Mouse (Mus musculus): Measurements from ENCODE around the gene Adamtsl5. TPM values are rescaled to one million over a fixed set of nuclear protein-coding genes. Genes with fewer than 3 reads are reported as not detected.

Gene Adamtsl5
- polyA plus RNA-seq, 1 experiment from 2014 or later, result 0.27 TPM

GRCm38 (mm10) chr10:80292251-80293146, 55.7 kb downstream of the Adamtsl5 start, which contains the start of gene Rps15:
Gene Rps15 (plus strand): TSS chr10:80292453.
- peak within 1 kb of the TSS; percentile 98 for H3K4me3 ChIP-seq
- under 1% methylated on average over 72 of the region's 72 CpGs for WGBS

More at GRCm38 (mm10) chr10:80292251-80293146, 55.7 kb downstream of the Adamtsl5 start, which contains the start of gene Rps15:
- DNase-seq (ENCODE audit: extremely low spot score, low spot score), result peak; percentile 97
- peaks cover 45% of the 10 kb centered on the region for H3K36me3 ChIP-seq (replicated peaks)
- H3K27me3 ChIP-seq (ENCODE audit: poor library complexity, severe bottlenecking), result peaks cover 12% of the 10 kb centered on the region
- peaks cover 52% of the 10 kb centered on the region for H3K4me1 ChIP-seq
- no peaks in the 10 kb centered on the region for H3K9me3 ChIP-seq
- peak within 1 kb of the TSS; percentile 99 for H3K27ac ChIP-seq

Small RNA genes within 50 kb of the gene (microRNA-seq; reads per million reads assigned to microRNA genes)
- not detected for gene Gm22721

Other genes with a start within 250 kb of the Adamtsl5 start
- 14.7 and 15.6 TPM in 2 replicates for gene Sbno2, start 242.8 kb downstream of the Adamtsl5 start, polyA plus RNA-seq (2016; fragmentation: Nextera tagmentation; extraction: Ambion mirVana)
- 14.4 and 18.1 TPM in 2 replicates for gene Stk11, start 232.6 kb downstream of the Adamtsl5 start, polyA plus RNA-seq (2016; fragmentation: Nextera tagmentation; extraction: Ambion mirVana)
- gene Atp5d, start 209.8 kb downstream of the Adamtsl5 start, polyA plus RNA-seq (2016; fragmentation: Nextera tagmentation; extraction: Ambion mirVana), result 495 and 498 TPM in 2 replicates
- gene Cbarp, start 207.6 kb downstream of the Adamtsl5 start, polyA plus RNA-seq (2016; fragmentation: Nextera tagmentation; extraction: Ambion mirVana), result 6.8 and 7.3 TPM in 2 replicates
- 19.1 and 19.8 TPM in 2 replicates for gene Midn, start 200.1 kb downstream of the Adamtsl5 start, polyA plus RNA-seq (2016; fragmentation: Nextera tagmentation; extraction: Ambion mirVana)
- gene Cirbp, start 182.4 kb downstream of the Adamtsl5 start, polyA plus RNA-seq (2016; fragmentation: Nextera tagmentation; extraction: Ambion mirVana), result 90.9 and 116 TPM in 2 replicates
- gene 1600002K03Rik, start 175.5 kb downstream of the Adamtsl5 start, polyA plus RNA-seq (2016; fragmentation: Nextera tagmentation; extraction: Ambion mirVana), result 9.8 and 10.7 TPM in 2 replicates
- gene Efna2, start 168.9 kb downstream of the Adamtsl5 start, polyA plus RNA-seq (2016; fragmentation: Nextera tagmentation; extraction: Ambion mirVana), result 23.2 and 24.2 TPM in 2 replicates
- 89.4 and 98.3 TPM in 2 replicates for gene Mum1, start 122.0 kb downstream of the Adamtsl5 start, polyA plus RNA-seq (2016; fragmentation: Nextera tagmentation; extraction: Ambion mirVana)
- 309 and 314 TPM in 2 replicates for gene Ndufs7, start 99.3 kb downstream of the Adamtsl5 start, polyA plus RNA-seq (2016; fragmentation: Nextera tagmentation; extraction: Ambion mirVana)
- gene Gamt, start 87.4 kb downstream of the Adamtsl5 start, polyA plus RNA-seq (2016; fragmentation: Nextera tagmentation; extraction: Ambion mirVana), result 18.3 and 19.1 TPM in 2 replicates
- 48.2 and 52.3 TPM in 2 replicates for gene Dazap1, start 86.9 kb downstream of the Adamtsl5 start, polyA plus RNA-seq (2016; fragmentation: Nextera tagmentation; extraction: Ambion mirVana)
- 1,138 and 1,144 TPM in 2 replicates for gene Rps15, start 56.0 kb downstream of the Adamtsl5 start, polyA plus RNA-seq (2016; fragmentation: Nextera tagmentation; extraction: Ambion mirVana)
- 19.4 and 27.0 TPM in 2 replicates for gene Apc2, start 52.4 kb downstream of the Adamtsl5 start, polyA plus RNA-seq (2016; fragmentation: Nextera tagmentation; extraction: Ambion mirVana)
- 56.4 and 60.2 TPM in 2 replicates for gene 2310011J03Rik, start 27.9 kb downstream of the Adamtsl5 start, polyA plus RNA-seq (2016; fragmentation: Nextera tagmentation; extraction: Ambion mirVana)
- 5.7 and 6.7 TPM in 2 replicates for gene Pcsk4, start 18.9 kb downstream of the Adamtsl5 start, polyA plus RNA-seq (2016; fragmentation: Nextera tagmentation; extraction: Ambion mirVana)
- 7.7 and 9.1 TPM in 2 replicates for gene Reep6, start 18.5 kb downstream of the Adamtsl5 start, polyA plus RNA-seq (2016; fragmentation: Nextera tagmentation; extraction: Ambion mirVana)
- gene Plk5, start 8.0 kb upstream of the Adamtsl5 start, polyA plus RNA-seq (2016; fragmentation: Nextera tagmentation; extraction: Ambion mirVana), result 0.43 and 0.71 TPM in 2 replicates
- 6.8 and 7.0 TPM in 2 replicates for gene Mex3d, start 39.2 kb upstream of the Adamtsl5 start, polyA plus RNA-seq (2016; fragmentation: Nextera tagmentation; extraction: Ambion mirVana)
- gene Mbd3, start 51.1 kb upstream of the Adamtsl5 start, polyA plus RNA-seq (2016; fragmentation: Nextera tagmentation; extraction: Ambion mirVana), result 343 and 346 TPM in 2 replicates
- 625 and 631 TPM in 2 replicates for gene Uqcr11, start 58.4 kb upstream of the Adamtsl5 start, polyA plus RNA-seq (2016; fragmentation: Nextera tagmentation; extraction: Ambion mirVana)
- 191 and 199 TPM in 2 replicates for gene Tcf3, start 85.2 kb upstream of the Adamtsl5 start, polyA plus RNA-seq (2016; fragmentation: Nextera tagmentation; extraction: Ambion mirVana)
- gene Onecut3, start 146.4 kb upstream of the Adamtsl5 start, polyA plus RNA-seq (2016; fragmentation: Nextera tagmentation; extraction: Ambion mirVana), result 0.05 and 0.07 TPM in 2 replicates
- 0.51 and 0.71 TPM in 2 replicates for gene Atp8b3, start 190.7 kb upstream of the Adamtsl5 start, polyA plus RNA-seq (2016; fragmentation: Nextera tagmentation; extraction: Ambion mirVana)
- 32.8 and 34.8 TPM in 2 replicates for gene Rexo1, start 213.1 kb upstream of the Adamtsl5 start, polyA plus RNA-seq (2016; fragmentation: Nextera tagmentation; extraction: Ambion mirVana)
- gene Klf16, start 228.9 kb upstream of the Adamtsl5 start, polyA plus RNA-seq (2016; fragmentation: Nextera tagmentation; extraction: Ambion mirVana), result 7.4 and 7.5 TPM in 2 replicates
- gene Abhd17a, start 241.9 kb upstream of the Adamtsl5 start, polyA plus RNA-seq (2016; fragmentation: Nextera tagmentation; extraction: Ambion mirVana), result 71.8 and 75.5 TPM in 2 replicates